Comparison of ENCODE assay signal across 25 mouse cellular contexts in the genomic region with DNA sequence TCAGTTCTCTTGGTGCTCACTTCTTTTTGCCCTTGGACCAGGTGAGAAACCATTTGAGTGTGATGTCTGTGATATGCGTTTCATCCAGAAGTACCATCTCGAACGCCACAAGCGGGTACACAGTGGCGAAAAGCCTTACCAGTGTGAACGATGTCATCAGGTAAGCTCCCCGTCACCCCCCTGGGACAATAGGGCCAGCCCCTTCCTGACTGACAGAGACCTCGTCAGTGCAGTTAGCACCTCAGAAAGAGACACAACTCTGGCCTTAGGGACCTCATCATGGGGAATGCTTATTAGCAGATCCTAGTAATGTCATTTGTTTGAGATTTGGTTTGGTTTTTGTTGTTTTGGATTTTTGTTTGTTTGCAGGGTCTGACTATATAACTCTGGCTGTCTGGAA. TPM values are rescaled to one million over a fixed set of nuclear protein-coding genes. Genes with fewer than 3 reads are reported as not detected.
DNase-seq lines count a peak whose midpoint lies in the region; ATAC-seq and TF ChIP-seq lines count a peak whose summit lies in the region.
"Had no signal": no experiment of that assay in that cellular context is flagged by ENCODE, and none has a peak within 500 bp of the region (broad histone marks: within the 10 kb centered on the region; RNA-seq: fewer than 3 reads in every experiment).

No protein-coding gene starts in this region.

- 65% methylated on average over 8 of the region's 8 CpGs for WGBS in spleen, adult 2 months
- WGBS in intestine, embryonic 16.5 days, result 89% methylated on average over 8 of the region's 8 CpGs

- intact Hi-C loops in heart, postnatal 25 days (cut with DNase I), result no loop called here

- TF ChIP-seq POLR2A in spleen, adult 2 months (IDR thresholded peaks at IDR 0.05; ENCODE audit: low read depth, low read length), result no peak

- H3K27me3 ChIP-seq in spleen, adult 2 months (ENCODE audit: control insufficient read depth, insufficient read depth, low read length), result no peaks in the 10 kb centered on the region
- no peaks in the 10 kb centered on the region for H3K27me3 ChIP-seq in E14TG2a.4 (ENCODE audit: insufficient read depth, low read length)
- H3K27me3 ChIP-seq in intestine, embryonic 16.5 days (replicated peaks; ENCODE audit: control insufficient read depth, insufficient read depth, low read length), result no peaks in the 10 kb centered on the region
- H3K27me3 ChIP-seq: heart, embryonic 12.5 days; heart, embryonic 15.5 days had no signal

- peak overlapping the region; percentile 81 for H3K27ac ChIP-seq in spleen, adult 2 months (ENCODE audit: insufficient read depth, low read length)
- no peak overlapping the region; the same call in 1 of the 2 replicates for H3K27ac ChIP-seq in ES-E14 (ENCODE audit: insufficient read depth, low read depth, low read length, poor library complexity, severe bottlenecking)
- no peak overlapping the region for H3K27ac ChIP-seq in intestine, embryonic 16.5 days (ENCODE audit: low read length)
- H3K27ac ChIP-seq: forebrain, embryonic 10.5 days; heart, embryonic 15.5 days; hindbrain, embryonic 14.5 days; hindbrain, postnatal 0 days had no signal

- no peak overlapping the region for H3K4me3 ChIP-seq in spleen, adult 2 months (ENCODE audit: extremely low read depth, insufficient read depth, insufficient read length)
- H3K4me3 ChIP-seq in E14TG2a.4 (replicated peaks; ENCODE audit: low read length) (peak overlapping the region; percentile 90), ES-E14 (ENCODE audit: insufficient read depth in 1 of 2, low read depth in 1 of 2, low read length in 2 of 2, poor library complexity in 1 of 2, severe bottlenecking in 1 of 2) (peak overlapping the region in 1 of 2 experiments; percentile 6; a peak in 1 of 4 replicates)
- no peak overlapping the region for H3K4me3 ChIP-seq in intestine, embryonic 16.5 days (ENCODE audit: low read length)
- H3K4me3 ChIP-seq: forebrain, embryonic 10.5 days; heart, embryonic 12.5 days; heart, embryonic 15.5 days had no signal

- in situ Hi-C loops in ES-E14 (cut with MboI; ENCODE audit: low sequenced_read_pairs in 2 of 2, unreplicated experiment in 2 of 2), result no loop called here

- peak overlapping the region; percentile 4; the same call in 1 of the 2 replicates for H3K9ac ChIP-seq in ES-E14 (ENCODE audit: insufficient read depth, low read depth, low read length, poor library complexity, severe bottlenecking)
- no peak overlapping the region for H3K9ac ChIP-seq in intestine, embryonic 16.5 days (ENCODE audit: low read depth, low read length)
- H3K9ac ChIP-seq: heart, embryonic 12.5 days; heart, embryonic 15.5 days; hindbrain, embryonic 14.5 days had no signal

- no peak overlapping the region for H3K4me2 ChIP-seq in intestine, embryonic 16.5 days (ENCODE audit: low read depth, low read length)
- H3K4me2 ChIP-seq: heart, embryonic 12.5 days; heart, embryonic 15.5 days; hindbrain, embryonic 14.5 days had no signal

- DNase-seq in spleen, adult 2 months (ENCODE audit: low read depth in 1 of 2, low spot score in 2 of 2), result peak in 1 of 2 experiments; percentile 26
- no peak for DNase-seq in spleen, postnatal 4 days (ENCODE audit: low spot score in 2 of 2)
- DNase-seq in ES-E14 (ENCODE audit: low read depth, low spot score), result no peak
- DNase-seq in heart, postnatal 25 days (ENCODE audit: low spot score), result no peak
- DNase-seq: adrenal gland, postnatal 10 days; adrenal gland, postnatal 36 days; cerebellum, adult 18-20 months; cerebellum, adult 9-10 months; cerebellum, postnatal 14 days; gastrocnemius, postnatal 25 days; heart, adult 18-20 months; heart, postnatal 10 days; heart, postnatal 4 days had no signal

- H3K9me3 ChIP-seq in E14TG2a.4 (ENCODE audit: low read length) (no peaks in the 10 kb centered on the region), ES-E14 (ENCODE audit: control insufficient read depth, insufficient read depth, low read depth, low read length) (no peaks in the 10 kb centered on the region)
- H3K9me3 ChIP-seq in intestine, embryonic 16.5 days (ENCODE audit: control insufficient read depth, low read length), result no peaks in the 10 kb centered on the region
- H3K9me3 ChIP-seq: forebrain, embryonic 10.5 days; heart, embryonic 12.5 days; heart, embryonic 15.5 days had no signal

- peaks cover 45% of the 10 kb centered on the region for H3K36me3 ChIP-seq in spleen, adult 2 months (ENCODE audit: control insufficient read depth, insufficient read depth, low read length)
- H3K36me3 ChIP-seq in E14TG2a.4 (ENCODE audit: insufficient read depth, low read length) (peaks cover 87% of the 10 kb centered on the region), ES-E14 (ENCODE audit: control insufficient read depth, insufficient read depth, low read length, poor library complexity, severe bottlenecking) (peaks cover 50% of the 10 kb centered on the region)
- H3K36me3 ChIP-seq in intestine, embryonic 16.5 days (ENCODE audit: control insufficient read depth, insufficient read depth, low read length), result peaks cover 22% of the 10 kb centered on the region

- peaks cover 24% of the 10 kb centered on the region; the same call in 1 of the 2 replicates for H3K4me1 ChIP-seq in spleen, adult 2 months (ENCODE audit: control insufficient read depth, insufficient read depth, insufficient read length)
- peaks cover 96% of the 10 kb centered on the region for H3K4me1 ChIP-seq in E14TG2a.4 (replicated peaks; ENCODE audit: low read depth, low read length)
- peaks cover 8 to 34% of the 10 kb centered on the region in 2 experiments for H3K4me1 ChIP-seq in ES-E14 (ENCODE audit: control insufficient read depth in 2 of 2, insufficient read depth in 2 of 2, low read length in 2 of 2, poor library complexity in 1 of 2)
- peaks cover 30% of the 10 kb centered on the region for H3K4me1 ChIP-seq in intestine, embryonic 16.5 days (ENCODE audit: control insufficient read depth, insufficient read depth, low read length)

- ATAC-seq in intestine, embryonic 16.5 days, result no peak
- ATAC-seq: activated CD4-positive, CD25-positive, alpha-beta regulatory T cell, adult 4 months; CD4-positive, CD25-positive, alpha-beta regulatory T cell, adult 4 months; forebrain, embryonic 14.5 days; hindbrain, postnatal 0 days; inflammation-experienced regulatory T-cells, adult 6 months had no signal

- no peak for TF ChIP-seq CTCF in spleen, adult 2 months (IDR thresholded peaks at IDR 0.05; ENCODE audit: extremely low read depth, insufficient read depth, insufficient read length, insufficient replicate concordance)
- no peak for TF ChIP-seq CTCF in E14TG2a.4 (conservative IDR thresholded peaks at IDR 0.05; ENCODE audit: low read length)

TF ChIP-seq in ES-E14, 5 proteins besides CTCF, POLR2A, EP300 and RAD21:
- TF ChIP-seq MAFK (IDR thresholded peaks at IDR 0.05; ENCODE audit: insufficient read depth, low read depth, low read length) (no peak), HCFC1 (IDR thresholded peaks at IDR 0.05; ENCODE audit: borderline replicate concordance, insufficient read depth, low read length) (no peak), CHD2 (IDR thresholded peaks at IDR 0.05; ENCODE audit: low read depth, low read length) (no peak), ZC3H11A (IDR thresholded peaks at IDR 0.05; ENCODE audit: borderline replicate concordance, low read depth, low read length) (no peak)

RNA-seq across cellular contexts. Expression of gene Csad, which starts 4.6 kb away (rescaled TPM):
- polyA plus RNA-seq in spleen, adult 2 months (2012; rRNA removed), result 33.2 and 40.9 TPM in 2 replicates
- total RNA-seq in ES-E14 (2012; rRNA removed), result 47.3 and 51.9 TPM in 2 replicates
- 10 to 100 TPM; 15.7 to 16.3 TPM for total RNA-seq in heart, postnatal 25 days (2021)
- 33.2 and 38.4 TPM in 2 replicates for polyA plus RNA-seq in intestine, embryonic 16.5 days (2015; fragmentation: Nextera tagmentation; extraction: Ambion mirVana)

RNA-seq across cellular contexts. Expression of gene Zfp740, which starts 6.1 kb away (rescaled TPM):
- polyA plus RNA-seq in spleen, adult 2 months (2012; rRNA removed), result 26.8 and 30.2 TPM in 2 replicates
- 97.3 and 98.5 TPM in 2 replicates for total RNA-seq in ES-E14 (2012; rRNA removed)
- total RNA-seq in heart, postnatal 25 days (2021), result 10 to 100 TPM; 34.0 to 35.2 TPM
- 33.6 and 35.3 TPM in 2 replicates for polyA plus RNA-seq in intestine, embryonic 16.5 days (2015; fragmentation: Nextera tagmentation; extraction: Ambion mirVana)

RNA-seq across cellular contexts. Expression of gene Itgb7, which starts 22.6 kb away (rescaled TPM):
- 127 and 143 TPM in 2 replicates for polyA plus RNA-seq in spleen, adult 2 months (2012; rRNA removed)
- 34.0 and 93.0 TPM in 2 replicates for total RNA-seq in ES-E14 (2012; rRNA removed)
- total RNA-seq in heart, postnatal 25 days (2021), result 1 to 10 TPM; 1.3 TPM
- polyA plus RNA-seq in intestine, embryonic 16.5 days (2015; fragmentation: Nextera tagmentation; extraction: Ambion mirVana), result 9.5 and 10.3 TPM in 2 replicates

RNA-seq across cellular contexts. Expression of gene Rarg, which starts 48.2 kb away (rescaled TPM):
- 21.1 and 27.5 TPM in 2 replicates for polyA plus RNA-seq in spleen, adult 2 months (2012; rRNA removed)
- total RNA-seq in ES-E14 (2012; rRNA removed), result 101 and 115 TPM in 2 replicates
- total RNA-seq in heart, postnatal 25 days (2021), result 10 to 100 TPM; 17.0 to 20.8 TPM
- 13.6 and 14.7 TPM in 2 replicates for polyA plus RNA-seq in intestine, embryonic 16.5 days (2015; fragmentation: Nextera tagmentation; extraction: Ambion mirVana)

RNA-seq across cellular contexts. Expression of gene Soat2, which starts 58.8 kb away (rescaled TPM):
- 3.2 and 5.4 TPM in 2 replicates for polyA plus RNA-seq in spleen, adult 2 months (2012; rRNA removed)
- 5.3 and 9.5 TPM in 2 replicates for total RNA-seq in ES-E14 (2012; rRNA removed)
- total RNA-seq in heart, postnatal 25 days (2021), result under 1 TPM in 1 of 2 experiments, not detected in 1; 0.11 TPM
- polyA plus RNA-seq in intestine, embryonic 16.5 days (2015; fragmentation: Nextera tagmentation; extraction: Ambion mirVana), result 25.0 and 31.2 TPM in 2 replicates
- total RNA-seq: heart, adult 18-20 months had no signal
- polyA plus RNA-seq: embryonic facial prominence, embryonic 11.5 days; forebrain, embryonic 14.5 days; hindbrain, embryonic 14.5 days had no signal

Comparison
In these comparisons a context has a peak if more than half of its experiments do, and no peak if none do; other contexts are left out.
1. RNA of gene Itgb7, which starts 22.6 kb away (total RNA-seq): 34.0 to 93.0 TPM in ES-E14; 1.3 TPM in heart, postnatal 25 days; every median in the first group is over 10 times any median in the second.